Mouse (Mus musculus): Measurements from ENCODE around the gene Anapc16. TPM values are rescaled to one million over a fixed set of nuclear protein-coding genes. Genes with fewer than 3 reads are reported as not detected.

Gene Anapc16
- 105 and 117 TPM in 2 replicates for polyA plus RNA-seq (2015; fragmentation: Nextera tagmentation; extraction: Ambion mirVana)

GRCm38 (mm10) chr10:60002673-60003212 lies at the start of gene Anapc16, which contains the start of gene Ascc1:
TSS of gene Anapc16 (minus strand) at chr10:60003135.
TSS of gene Ascc1 (plus strand) at chr10:60002805.
- Histone ChIP-seq H3K27ac (ENCODE audit: low read length) (peak within 1 kb of the TSS; percentile 98), H3K4me2 (replicated peaks; ENCODE audit: low read depth, low read length) (peak within 1 kb of the TSS; percentile 72), H3K4me3 (ENCODE audit: low read depth, low read length) (peak within 1 kb of the TSS; percentile 67), H3K9ac (replicated peaks; ENCODE audit: low read depth) (peak within 1 kb of the TSS; percentile 64), H3K4me1 (ENCODE audit: insufficient read depth, low read depth, low read length) (peaks cover 17% of the 10 kb centered on the region; the same call in 1 of the 2 replicates), H3K27me3 (replicated peaks; ENCODE audit: insufficient read depth, low read length) (no peaks in the 10 kb centered on the region), H3K9me3 (ENCODE audit: low read length) (no peaks in the 10 kb centered on the region), H3K36me3 (ENCODE audit: insufficient read depth, low read length) (no peaks in the 10 kb centered on the region)
- ATAC-seq (peak; percentile 98), DNase-seq (ENCODE audit: low spot score) (peak; percentile 98)
- TF ChIP-seq CTCF (IDR thresholded peaks at IDR 0.05) (peak; percentile 22; the same call in 1 of the 2 replicates), EP300 (IDR thresholded peaks at IDR 0.05) (no peak)
- WGBS, result 1% methylated on average over 50 of the region's 51 CpGs

GRCm38 (mm10) chr10:60050581-60050980 lies 47.6 kb upstream of the Anapc16 start:
- Histone ChIP-seq H3K27me3 (replicated peaks; ENCODE audit: insufficient read depth, low read length) (no peaks in the 10 kb centered on the region), H3K4me2 (replicated peaks; ENCODE audit: low read depth, low read length) (no peak overlapping the region), H3K4me1 (ENCODE audit: insufficient read depth, low read depth, low read length) (no peaks in the 10 kb centered on the region), H3K27ac (ENCODE audit: low read length) (no peak overlapping the region), H3K36me3 (ENCODE audit: insufficient read depth, low read length) (0 out of 2 replicates have a peak, but pooled peaks cover 5% of the 10 kb centered on the region), H3K4me3 (ENCODE audit: low read depth, low read length) (no peak overlapping the region), H3K9me3 (ENCODE audit: low read length) (no peaks in the 10 kb centered on the region), H3K9ac (replicated peaks; ENCODE audit: low read depth) (no peak overlapping the region)
- TF ChIP-seq CTCF (IDR thresholded peaks at IDR 0.05) (no peak), EP300 (IDR thresholded peaks at IDR 0.05) (no peak)
- ATAC-seq, result no peak
- DNase-seq (ENCODE audit: low spot score), result no peak
- 94% methylated on average over 10 of the region's 10 CpGs for WGBS

GRCm38 (mm10) chr10:60046696-60047095 lies 43.8 kb upstream of the Anapc16 start:
- TF ChIP-seq CTCF (IDR thresholded peaks at IDR 0.05), result no peak
- Histone ChIP-seq H3K9me3 (ENCODE audit: low read length) (no peaks in the 10 kb centered on the region), H3K4me3 (ENCODE audit: low read depth, low read length) (no peak overlapping the region), H3K9ac (replicated peaks; ENCODE audit: low read depth) (no peak overlapping the region), H3K27ac (ENCODE audit: low read length) (no peak overlapping the region), H3K36me3 (ENCODE audit: insufficient read depth, low read length) (0 out of 2 replicates have a peak, but pooled peaks cover 5% of the 10 kb centered on the region), H3K27me3 (replicated peaks; ENCODE audit: insufficient read depth, low read length) (no peaks in the 10 kb centered on the region), H3K4me2 (replicated peaks; ENCODE audit: low read depth, low read length) (no peak overlapping the region), H3K4me1 (ENCODE audit: insufficient read depth, low read depth, low read length) (no peaks in the 10 kb centered on the region)
- peak; percentile 52 for DNase-seq (ENCODE audit: low spot score)
- 30% methylated on average over 5 of the region's 5 CpGs for WGBS
- no peak; the same call in 1 of the 2 replicates for ATAC-seq

- Histone ChIP-seq H3K27ac (ENCODE audit: low read length) (no peak overlapping the region), H3K36me3 (ENCODE audit: insufficient read depth, low read length) (no peaks in the 10 kb centered on the region), H3K9ac (replicated peaks; ENCODE audit: low read depth) (no peak overlapping the region), H3K27me3 (replicated peaks; ENCODE audit: insufficient read depth, low read length) (no peaks in the 10 kb centered on the region), H3K4me3 (ENCODE audit: low read depth, low read length) (no peak overlapping the region), H3K4me1 (ENCODE audit: insufficient read depth, low read depth, low read length) (no peaks in the 10 kb centered on the region), H3K4me2 (replicated peaks; ENCODE audit: low read depth, low read length) (no peak overlapping the region), H3K9me3 (ENCODE audit: low read length) (no peaks in the 10 kb centered on the region)
- TF ChIP-seq EP300 (IDR thresholded peaks at IDR 0.05), result no peak
- TF ChIP-seq CTCF (IDR thresholded peaks at IDR 0.05), result no peak
- WGBS, result 45% methylated on average over 8 of the region's 8 CpGs
- DNase-seq (ENCODE audit: low spot score), result peak; percentile 72
- peak; percentile 75 for ATAC-seq
Measured at GRCm38 (mm10) chr10:60042350-60042922, 39.5 kb upstream of the Anapc16 start.

GRCm38 (mm10) chr10:60035744-60036143 lies 32.8 kb upstream of the Anapc16 start:
- Histone ChIP-seq H3K36me3 (ENCODE audit: insufficient read depth, low read length) (no peaks in the 10 kb centered on the region), H3K4me3 (ENCODE audit: low read depth, low read length) (no peak overlapping the region), H3K27me3 (replicated peaks; ENCODE audit: insufficient read depth, low read length) (no peaks in the 10 kb centered on the region), H3K9me3 (ENCODE audit: low read length) (no peaks in the 10 kb centered on the region), H3K27ac (ENCODE audit: low read length) (no peak overlapping the region), H3K9ac (replicated peaks; ENCODE audit: low read depth) (no peak overlapping the region), H3K4me2 (replicated peaks; ENCODE audit: low read depth, low read length) (no peak overlapping the region), H3K4me1 (ENCODE audit: insufficient read depth, low read depth, low read length) (no peaks in the 10 kb centered on the region)
- TF ChIP-seq CTCF (IDR thresholded peaks at IDR 0.05) (no peak), EP300 (IDR thresholded peaks at IDR 0.05) (no peak)
- ATAC-seq (no peak), DNase-seq (ENCODE audit: low spot score) (no peak)
- WGBS, result 56% methylated on average over 4 of the region's 4 CpGs

GRCm38 (mm10) chr10:60034621-60035020 lies 31.7 kb upstream of the Anapc16 start:
- H3K4me2 ChIP-seq (replicated peaks; ENCODE audit: low read depth, low read length), result no peak overlapping the region
- H3K4me3 ChIP-seq (ENCODE audit: low read depth, low read length), result no peak overlapping the region
- H3K27me3 ChIP-seq (replicated peaks; ENCODE audit: insufficient read depth, low read length), result no peaks in the 10 kb centered on the region
- no peaks in the 10 kb centered on the region for H3K9me3 ChIP-seq (ENCODE audit: low read length)
- ATAC-seq (no peak), DNase-seq (ENCODE audit: low spot score) (no peak)
- no peaks in the 10 kb centered on the region for H3K4me1 ChIP-seq (ENCODE audit: insufficient read depth, low read depth, low read length)
- no peak overlapping the region for H3K27ac ChIP-seq (ENCODE audit: low read length)
- H3K9ac ChIP-seq (replicated peaks; ENCODE audit: low read depth), result no peak overlapping the region
- H3K36me3 ChIP-seq (ENCODE audit: insufficient read depth, low read length), result no peaks in the 10 kb centered on the region
- TF ChIP-seq CTCF (IDR thresholded peaks at IDR 0.05) (no peak), EP300 (IDR thresholded peaks at IDR 0.05) (no peak)
- WGBS, result 75% methylated on average over 3 of the region's 3 CpGs
